Mouse (Mus musculus) common myeloid progenitor, adult 5-6 weeks (primary cell): Measurements from ENCODE around the gene Syne2. TPM values are rescaled to one million over a fixed set of nuclear protein-coding genes. Genes with fewer than 3 reads are reported as not detected.

Experiments
- ATAC-seq: replicated peaks from 2 replicates; pipeline ENCODE4 v1.8.0; 2016; ENCODE audit warnings: low read depth, mild to moderate bottlenecking, moderate TSS enrichment, inconsistent platforms; ENCODE audit not compliant: poor library complexity, severe bottlenecking
- total RNA-seq: library from RNA; stranded (forward); fragments of 200-1000, 187-1606 nt; gene quantifications from 2 replicates; pipeline ENCODE4 v1.2.3, GENCODE M21; 2017

The Syne2 gene
- total RNA-seq: 12.2 and 13.8 TPM in 2 replicates

DNA sequence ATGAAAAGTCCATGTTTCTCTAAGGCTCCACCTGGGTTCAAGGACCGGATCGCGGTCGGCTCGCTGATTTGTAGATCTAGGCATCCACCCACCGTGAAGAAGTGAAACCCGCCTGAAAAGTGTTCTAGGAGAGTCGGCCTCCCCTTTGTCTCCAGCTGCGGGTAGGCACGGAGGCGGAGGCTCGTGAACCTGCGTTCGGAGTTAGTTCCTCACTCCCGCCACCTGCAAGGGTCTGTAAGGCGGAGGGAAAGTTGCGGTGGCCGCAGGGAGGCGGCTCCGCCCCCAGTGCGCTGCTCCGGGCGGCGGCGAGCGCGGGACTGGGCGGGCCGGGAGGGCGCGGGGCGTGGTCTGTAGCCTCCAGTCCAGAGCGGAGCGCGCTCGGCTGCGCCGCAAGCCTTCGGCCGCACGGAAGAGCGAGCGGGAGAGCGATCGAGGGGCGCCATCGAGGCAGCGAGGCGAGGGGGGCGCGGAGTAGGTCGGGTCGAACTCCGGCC lies at the start of gene Syne2:
Gene Syne2 (plus strand): TSS at position 176 of the 494 bp plus-strand sequence.
- peak; percentile 90 for ATAC-seq

DNA sequence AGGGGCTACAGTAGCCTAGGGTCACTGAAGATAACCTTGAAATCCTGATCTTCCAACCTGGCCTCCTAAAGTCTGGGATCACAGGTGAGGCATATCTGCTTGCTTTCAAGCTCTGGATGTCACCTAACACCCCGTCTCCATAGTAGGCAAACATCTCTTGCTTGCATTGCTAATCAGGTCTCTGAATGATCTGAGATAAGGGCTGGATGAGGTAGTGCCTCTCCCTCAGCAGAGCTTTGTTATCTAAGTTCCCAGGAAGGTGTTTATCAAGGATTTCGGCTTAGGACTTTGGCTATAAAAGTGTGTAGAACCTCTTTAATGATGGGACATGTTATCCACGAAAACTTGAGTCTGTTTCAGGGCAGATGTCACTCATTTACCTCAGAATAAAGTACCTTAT lies 46.5 kb upstream of the Syne2 start:
- no peak for ATAC-seq

GRCm38 (mm10) chr12:75772424-75773034 lies 45.4 kb upstream of the Syne2 start:
- ATAC-seq: peak; percentile 82; the same call in 1 of the 2 replicates

DNA sequence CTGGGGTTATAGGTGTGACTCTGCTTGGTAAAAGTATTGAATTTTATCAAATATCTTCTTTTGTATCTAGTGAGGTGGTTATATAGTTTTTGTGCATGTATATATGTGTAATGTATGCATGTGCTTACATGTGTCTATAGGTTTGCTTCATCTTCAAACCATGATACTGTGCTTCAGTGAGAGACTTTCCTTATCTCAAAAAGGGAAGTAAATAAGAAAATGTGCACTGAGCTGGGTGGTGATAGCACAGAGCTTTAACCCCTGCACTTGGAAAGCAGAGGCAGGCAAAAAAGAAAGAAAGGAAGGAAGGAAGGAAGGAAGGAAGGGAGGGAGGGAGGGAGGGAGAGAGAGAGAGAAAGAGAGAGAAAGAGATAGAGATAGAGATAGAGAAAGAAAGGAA lies 36.5 kb upstream of the Syne2 start:
- ATAC-seq: no peak

- no peak for ATAC-seq
Measured at GRCm38 (mm10) chr12:75781995-75782394, 35.9 kb upstream of the Syne2 start.

- no peak for ATAC-seq
Measured at GRCm38 (mm10) chr12:75784271-75784751, 33.6 kb upstream of the Syne2 start.

- ATAC-seq: peak; percentile 73
Measured at GRCm38 (mm10) chr12:75786681-75787080, 31.3 kb upstream of the Syne2 start.

DNA sequence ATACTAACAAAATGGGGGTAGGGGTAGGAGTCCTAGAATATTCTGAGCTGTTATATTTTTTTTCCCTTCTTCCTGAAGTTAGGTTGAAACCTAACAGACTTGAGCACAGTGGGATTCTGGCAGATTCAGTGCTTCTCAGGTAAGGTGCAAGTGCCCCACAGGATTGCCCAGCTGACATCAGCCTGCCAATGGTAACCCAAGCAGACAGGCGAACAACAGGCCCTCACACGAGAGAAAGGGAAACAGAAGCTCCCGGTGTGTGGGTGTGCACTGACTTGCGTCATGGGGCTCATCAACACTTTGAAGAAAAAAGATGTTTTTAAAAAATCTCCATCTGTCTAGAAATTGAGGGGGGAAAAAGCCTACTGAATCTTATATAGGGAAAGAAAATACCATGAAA lies 28.5 kb upstream of the Syne2 start:
- no peak for ATAC-seq

- ATAC-seq: no peak
Measured at GRCm38 (mm10) chr12:75794527-75794926, 23.4 kb upstream of the Syne2 start.

DNA sequence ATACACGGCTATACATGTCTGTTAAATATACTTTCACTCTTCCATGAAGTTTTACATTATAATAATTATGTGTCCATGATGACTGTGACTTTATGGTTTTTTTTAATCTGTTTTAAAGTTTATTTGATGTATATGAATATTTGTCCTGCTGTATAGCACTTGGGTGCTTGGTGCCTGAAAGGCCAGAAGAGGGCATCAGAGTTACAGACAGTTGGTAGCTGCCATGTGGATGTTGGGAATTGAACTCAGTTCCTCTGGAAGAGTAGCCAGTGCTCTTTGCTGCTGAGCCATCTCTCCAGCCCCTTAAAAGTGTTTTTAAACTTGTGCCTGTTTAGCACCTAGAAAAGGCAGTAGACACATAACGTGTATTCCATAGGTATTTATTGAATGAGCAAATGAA lies 21.4 kb upstream of the Syne2 start:
- ATAC-seq: no peak

- no peak for ATAC-seq
Measured at GRCm38 (mm10) chr12:75806281-75806680, 11.7 kb upstream of the Syne2 start.

DNA sequence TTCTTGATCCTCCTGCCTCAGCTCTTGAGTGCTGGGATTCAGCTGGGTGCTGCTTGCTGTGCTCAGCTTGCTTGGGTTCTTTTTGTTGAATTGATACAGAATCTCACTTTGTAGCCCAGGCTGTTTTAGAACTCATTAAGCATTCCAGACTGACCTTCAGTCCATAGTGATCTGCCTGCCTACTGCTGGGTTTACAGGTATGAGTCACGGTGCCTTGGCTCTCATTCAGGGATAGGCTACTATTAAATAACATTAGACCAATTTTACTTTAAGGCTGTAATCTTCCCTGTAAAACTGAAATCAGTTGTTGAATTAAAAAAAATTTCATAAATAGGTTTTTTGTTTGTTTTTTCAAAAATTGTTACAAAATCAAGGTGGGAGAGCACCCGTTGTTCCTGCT lies 4.2 kb upstream of the Syne2 start:
- no peak for ATAC-seq

DNA sequence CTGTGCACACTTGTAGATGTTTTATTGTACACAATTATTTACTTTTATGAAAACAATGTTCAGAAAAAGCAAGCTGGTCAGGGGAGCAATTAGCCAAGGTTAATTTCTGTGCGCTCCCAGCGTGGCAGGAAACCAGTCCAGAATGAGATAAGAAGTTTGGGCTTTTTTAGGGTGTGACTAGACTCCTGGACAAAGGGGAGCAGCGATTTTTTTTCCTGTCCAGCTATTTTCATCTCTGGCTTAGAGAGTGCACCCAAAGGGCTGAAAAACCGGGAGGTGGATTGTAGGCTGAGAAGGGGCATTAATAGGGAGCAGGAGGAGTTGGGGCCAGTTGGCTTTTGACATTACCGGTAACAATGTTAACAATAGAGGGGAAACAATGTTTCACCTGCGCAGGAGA lies 3.4 kb upstream of the Syne2 start:
- ATAC-seq: no peak

GRCm38 (mm10) chr12:75816981-75817856 lies 715 bp upstream of the Syne2 start:
- ATAC-seq: no peak

GRCm38 (mm10) chr12:75818453-75819434 lies 810 bp downstream of the Syne2 start:
- ATAC-seq: peak; percentile 39

DNA sequence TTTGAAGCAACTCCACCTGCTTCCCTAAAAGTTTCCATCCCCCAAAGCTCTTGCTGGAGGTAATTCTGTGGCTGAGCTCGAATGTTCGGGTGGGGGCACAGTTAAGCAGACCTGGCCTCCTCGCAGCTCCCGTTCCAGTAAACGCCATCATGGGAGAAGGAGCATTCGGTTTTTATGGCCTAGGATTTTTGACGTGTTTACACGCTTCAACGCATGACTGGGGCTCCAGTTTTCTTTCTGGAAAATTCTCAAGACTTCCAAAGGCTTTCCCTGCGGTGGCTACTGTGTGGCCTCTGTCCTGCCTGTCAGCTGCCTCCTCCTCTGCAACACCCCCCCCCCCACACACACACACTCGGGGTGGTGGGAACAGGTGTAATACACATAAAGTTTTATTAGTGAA lies 1.5 kb downstream of the Syne2 start:
- no peak for ATAC-seq

- no peak for ATAC-seq
Measured at GRCm38 (mm10) chr12:75820216-75820615, 2.3 kb downstream of the Syne2 start.

DNA sequence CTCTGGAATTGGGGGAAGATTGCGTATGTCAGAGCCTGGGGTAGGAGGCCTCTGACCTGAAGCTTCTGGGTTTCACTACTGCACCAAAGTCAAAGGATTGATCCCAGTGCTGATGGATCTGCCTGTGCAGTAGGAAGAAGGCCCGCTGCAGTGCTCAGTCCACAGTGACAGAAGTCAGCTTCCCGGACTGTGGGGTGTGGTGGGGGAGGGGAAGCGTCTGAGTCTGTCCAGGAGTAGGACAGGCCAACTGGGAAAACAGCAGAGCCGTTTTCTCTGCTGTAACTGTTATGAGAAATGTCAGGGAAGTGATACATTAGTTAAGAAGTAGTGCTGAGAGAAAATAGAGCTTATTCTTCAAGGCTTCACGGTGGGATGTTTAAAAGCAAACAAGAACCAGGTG lies 4.2 kb downstream of the Syne2 start:
- ATAC-seq: no peak

DNA sequence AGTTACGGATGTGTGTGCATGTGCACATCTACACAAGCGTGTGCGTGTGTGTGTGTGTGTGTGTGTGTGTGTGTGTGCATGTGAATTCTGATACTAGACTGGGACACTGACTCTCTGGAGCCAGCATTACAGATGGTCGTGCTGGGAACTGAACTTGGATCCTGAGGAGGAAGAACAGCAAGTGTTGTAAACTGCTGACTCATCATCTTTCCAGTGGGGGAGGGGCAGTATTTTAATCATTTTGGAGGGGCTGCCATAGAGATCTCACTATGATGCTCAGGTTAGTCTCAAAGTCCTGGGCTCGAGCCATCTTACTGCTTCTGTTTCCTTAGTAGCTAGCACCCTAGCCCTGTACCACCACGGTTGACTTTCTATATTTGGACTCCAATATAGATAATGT lies 5.5 kb downstream of the Syne2 start:
- no peak for ATAC-seq

GRCm38 (mm10) chr12:75825458-75825857 lies 7.5 kb downstream of the Syne2 start:
- peak; percentile 76 for ATAC-seq
